Mouse (Mus musculus) hindbrain, embryonic 10.5 days (tissue): Measurements from ENCODE around the gene Stk33. TPM values are rescaled to one million over a fixed set of nuclear protein-coding genes. Genes with fewer than 3 reads are reported as not detected.
A peak's percentile ranks its signal among the peaks of the same experiment; 100 is the strongest.

Experiments used
- DNase-seq: peaks from one replicate; pipeline ENCODE4 v3.0.0-alpha.2; 2017; ENCODE audit warnings: low spot score
- H3K27ac ChIP-seq: fragments of 300-500 bp; sonication (generic); 2 replicates; pipeline ENCODE4 v1.5.1; 2016; ENCODE audit warnings: mild to moderate bottlenecking, moderate library complexity
- H3K27me3 ChIP-seq: fragments of 300-500 bp; sonication (generic); 2 replicates; pipeline ENCODE4 v1.6.1; 2016; ENCODE audit warnings: mild to moderate bottlenecking; ENCODE audit not compliant: poor library complexity, insufficient read depth, severe bottlenecking
- H3K36me3 ChIP-seq: fragments of 300-500 bp; sonication (generic); 2 replicates; pipeline ENCODE4 v1.6.1; 2016; ENCODE audit warnings: mild to moderate bottlenecking, moderate library complexity
- H3K4me1 ChIP-seq: fragments of 300-500 bp; sonication (generic); replicated peaks from 2 replicates; pipeline ENCODE4 v1.6.1; 2016; ENCODE audit warnings: mild to moderate bottlenecking
- H3K4me3 ChIP-seq: fragments of 300-500 bp; sonication (generic); 2 replicates; pipeline ENCODE4 v1.5.1; 2016; ENCODE audit warnings: mild to moderate bottlenecking, moderate library complexity
- H3K9me3 ChIP-seq: fragments of 300-500 bp; sonication (generic); 2 replicates; pipeline ENCODE4 v1.6.1; 2016; ENCODE audit warnings: mild to moderate bottlenecking, moderate library complexity
- WGBS: fragments of 180-500 bp; shearing (Covaris S2); methylation state at CpG from one replicate; pipeline ENCODE4 v1.1.7; 2016; 5-methylcytosine and 5-hydroxymethylcytosine counted together
- polyA plus RNA-seq: library from polyadenylated mRNA; unstranded; fragments of >200 nt; fragmentation: Nextera tagmentation; extraction: Ambion mirVana; gene quantifications from 2 replicates; pipeline ENCODE4 v1.2.1, GENCODE M21; 2016

The Stk33 gene
- polyA plus RNA-seq, 1 experiment from 2014 or later, result 14.7 TPM

- H3K27ac ChIP-seq, result 0 out of 2 replicates have a peak overlapping the region, but pooled peaks have one; percentile 45
- H3K4me1 ChIP-seq, result peaks cover 35% of the 10 kb centered on the region
- H3K27me3 ChIP-seq, result 0 out of 2 replicates have a peak, but pooled peaks cover 3% of the 10 kb centered on the region
- WGBS, result 79% methylated on average over 5 of the region's 5 CpGs
- no peak for DNase-seq
- no peak overlapping the region for H3K4me3 ChIP-seq
- H3K36me3 ChIP-seq, result no peaks in the 10 kb centered on the region
- no peaks in the 10 kb centered on the region for H3K9me3 ChIP-seq
These were observed 207.6 kb downstream of the Stk33 start for GRCm38 (mm10) chr7:109231307-109231706.

- peak; percentile 76 for DNase-seq
- H3K4me3 ChIP-seq, result no peak overlapping the region
- 0 out of 2 replicates have a peak, but pooled peaks cover 3% of the 10 kb centered on the region for H3K27me3 ChIP-seq
- peaks cover 35% of the 10 kb centered on the region for H3K4me1 ChIP-seq
- H3K36me3 ChIP-seq, result no peaks in the 10 kb centered on the region
- WGBS, result 13% methylated on average over 2 of the region's 2 CpGs
- H3K9me3 ChIP-seq, result no peaks in the 10 kb centered on the region
- 0 out of 2 replicates have a peak overlapping the region, but pooled peaks have one; percentile 45 for H3K27ac ChIP-seq
These were observed 208.1 kb downstream of the Stk33 start for GRCm38 (mm10) chr7:109230806-109231205.

Other genes starting within 250 kb of the Stk33 start
- gene Trim66, start 69.1 kb upstream of the Stk33 start, polyA plus RNA-seq, result 0.07 and 0.08 TPM in 2 replicates
- gene Rpl27a, start 80.1 kb upstream of the Stk33 start, polyA plus RNA-seq, result 101 and 126 TPM in 2 replicates